Mouse (Mus musculus) hindbrain, embryonic 11.5 days (tissue): ENCODE data around the gene Fbxw4. TPM values are rescaled to one million over a fixed set of nuclear protein-coding genes. Genes with fewer than 3 reads are reported as not detected.
"Not testable (repeated sequence)": the region's sequence is repeated elsewhere in the genome, so short reads cannot be mapped to it uniquely, and the experiment has no call there.

Source experiments
- ATAC-seq: fragments of 200-750 bp; cut with Nextera tagmentation; 2 replicates; pipeline ENCODE4 v1.8.0; 2017; ENCODE audit warnings: mild to moderate bottlenecking, moderate TSS enrichment, moderate library complexity; ENCODE audit not compliant: low FRiP score
- DNase-seq: peaks from one replicate; pipeline ENCODE4 v3.0.0-alpha.2; 2015; ENCODE audit warnings: low spot score
- H3K27ac ChIP-seq: fragments of 300-500 bp; sonication (generic); 2 replicates; pipeline ENCODE4 v1.5.1; 2014; ENCODE audit warnings: mild to moderate bottlenecking, low read depth, low read length
- H3K27me3 ChIP-seq: fragments of 300-500 bp; sonication (generic); 2 replicates; pipeline ENCODE4 v1.6.1; 2014; ENCODE audit warnings: mild to moderate bottlenecking, low read length, moderate library complexity, mixed read lengths; ENCODE audit not compliant: control insufficient read depth, insufficient read depth
- H3K36me3 ChIP-seq: fragments of 300-500 bp; sonication (generic); 2 replicates; pipeline ENCODE4 v1.6.1; 2014; ENCODE audit warnings: mild to moderate bottlenecking, low read length, moderate library complexity, mixed read lengths; ENCODE audit not compliant: control insufficient read depth, insufficient read depth
- H3K4me1 ChIP-seq: fragments of 300-500 bp; sonication (generic); replicated peaks from 2 replicates; pipeline ENCODE4 v1.6.1; 2014; ENCODE audit warnings: low read length, mixed read lengths; ENCODE audit not compliant: control insufficient read depth, insufficient read depth
- H3K4me2 ChIP-seq: fragments of 300-500 bp; sonication (generic); replicated peaks from 2 replicates; pipeline ENCODE4 v1.6.1; 2014; ENCODE audit warnings: mild to moderate bottlenecking, low read depth, low read length
- H3K4me3 ChIP-seq: fragments of 300-500 bp; sonication (generic); 2 replicates; pipeline ENCODE4 v1.5.1; 2014; ENCODE audit warnings: low read depth, low read length
- H3K9ac ChIP-seq: fragments of 300-500 bp; sonication (generic); 2 replicates; pipeline ENCODE4 v1.6.1; 2014; ENCODE audit warnings: low read depth, low read length
- H3K9me3 ChIP-seq: fragments of 300-500 bp; sonication (generic); 2 replicates; pipeline ENCODE4 v1.6.1; 2016; ENCODE audit warnings: low read length; ENCODE audit not compliant: control insufficient read depth
- WGBS: fragments of 180-500 bp; shearing (Covaris S2); extraction: QIAGEN DNeasy Blood & Tissue Kit; methylation state at CpG from one replicate; pipeline ENCODE4 v1.1.7; 2014; 5-methylcytosine and 5-hydroxymethylcytosine counted together
- polyA plus RNA-seq: library from polyadenylated mRNA; unstranded; fragments of >200 nt; fragmentation: Nextera tagmentation; extraction: Ambion mirVana; gene quantifications from 2 replicates; pipeline ENCODE4 v1.2.1, GENCODE M21; 2014

Fbxw4 gene
- polyA plus RNA-seq, 1 experiment from 2014 or later, result 3.5 TPM

DNA sequence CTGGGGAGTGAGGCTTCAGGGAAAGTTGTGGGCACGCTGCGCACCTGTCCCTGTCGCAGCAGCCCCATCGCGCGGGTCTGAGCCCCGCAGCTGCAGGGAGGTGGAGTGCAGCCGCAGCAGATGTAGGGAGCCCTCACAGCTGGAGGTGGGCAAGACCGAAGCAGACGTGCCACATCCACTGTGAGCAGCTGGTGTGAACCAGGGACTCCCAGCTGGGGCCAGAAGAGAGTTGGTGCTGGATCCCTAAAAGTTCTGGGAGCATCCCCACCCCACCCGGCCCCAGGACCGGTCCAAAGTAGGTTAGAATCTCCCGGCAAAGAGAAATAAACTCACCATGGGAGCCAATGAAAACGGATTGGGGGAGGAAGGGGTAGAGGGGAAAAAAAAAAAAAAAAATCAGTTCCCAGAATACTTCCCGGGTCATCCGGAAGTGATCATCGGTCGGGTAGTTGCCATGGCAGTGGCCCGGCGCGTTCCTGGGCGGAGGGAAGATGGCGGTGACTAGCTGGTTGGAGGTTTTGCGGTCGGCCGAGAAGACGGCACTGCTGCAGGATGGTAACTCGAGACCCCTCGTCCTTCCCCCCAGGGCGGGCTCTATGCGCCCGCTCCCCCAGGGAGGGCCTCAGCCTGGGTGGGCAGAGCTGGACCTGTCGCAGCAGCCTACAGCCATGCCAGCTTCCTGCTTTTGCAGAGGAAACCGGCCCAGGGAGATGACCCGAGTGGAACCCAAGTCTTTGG lies 99.8 kb downstream of the Fbxw4 start, which contains the start of the genes Poll and Gm17018:
Poll (minus strand) TSS at position 379 of the 738 bp plus-strand sequence.
Gm17018 (plus strand) TSS at position 463 of the 738 bp plus-strand sequence.
- H3K9ac ChIP-seq, result peak within 1 kb of the TSS; percentile 80
- H3K27me3 ChIP-seq, result no peaks in the 10 kb centered on the region
- peak within 1 kb of the TSS; percentile 63 for H3K4me3 ChIP-seq
- H3K4me1 ChIP-seq, result no peaks in the 10 kb centered on the region
- peak; percentile 87 for DNase-seq
- H3K27ac ChIP-seq, result peak within 1 kb of the TSS; percentile 37
- peak; percentile 74 for ATAC-seq
- peak within 1 kb of the TSS; percentile 94 for H3K4me2 ChIP-seq
- no peaks in the 10 kb centered on the region for H3K9me3 ChIP-seq
- no peaks in the 10 kb centered on the region for H3K36me3 ChIP-seq
- under 1% methylated on average over 34 of the region's 35 CpGs for WGBS

DNA sequence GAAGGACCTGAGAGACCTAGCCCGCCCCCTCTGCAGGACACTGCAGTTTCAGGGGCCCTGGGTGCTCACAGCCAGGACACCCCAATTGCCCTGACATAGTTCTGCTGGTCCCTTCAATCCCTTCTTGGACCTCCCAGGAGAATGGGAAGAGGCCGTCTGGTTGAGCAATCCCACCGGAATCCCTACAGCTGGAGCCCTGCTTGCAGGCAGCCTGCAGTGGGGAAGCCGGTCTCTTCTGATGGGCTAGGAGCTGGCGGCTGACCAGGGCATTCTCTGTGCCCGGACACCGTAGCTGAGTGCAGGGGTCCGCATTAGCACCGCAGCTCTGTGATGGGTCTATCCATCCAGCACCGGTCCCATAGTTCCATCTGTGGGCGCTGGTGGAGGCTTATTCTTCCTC lies 106.0 kb downstream of the Fbxw4 start:
- DNase-seq (no peak), ATAC-seq (no peak)
- no peaks in the 10 kb centered on the region for H3K36me3 ChIP-seq
- no peaks in the 10 kb centered on the region; the same call in 1 of the 2 replicates for H3K27me3 ChIP-seq
- WGBS, result 89% methylated on average over 11 of the region's 11 CpGs
- no peak overlapping the region for H3K9ac ChIP-seq
- H3K4me1 ChIP-seq, result no peaks in the 10 kb centered on the region
- H3K4me3 ChIP-seq, result no peak overlapping the region
- no peak overlapping the region for H3K27ac ChIP-seq
- H3K9me3 ChIP-seq, result no peaks in the 10 kb centered on the region
- no peak overlapping the region for H3K4me2 ChIP-seq

DNA sequence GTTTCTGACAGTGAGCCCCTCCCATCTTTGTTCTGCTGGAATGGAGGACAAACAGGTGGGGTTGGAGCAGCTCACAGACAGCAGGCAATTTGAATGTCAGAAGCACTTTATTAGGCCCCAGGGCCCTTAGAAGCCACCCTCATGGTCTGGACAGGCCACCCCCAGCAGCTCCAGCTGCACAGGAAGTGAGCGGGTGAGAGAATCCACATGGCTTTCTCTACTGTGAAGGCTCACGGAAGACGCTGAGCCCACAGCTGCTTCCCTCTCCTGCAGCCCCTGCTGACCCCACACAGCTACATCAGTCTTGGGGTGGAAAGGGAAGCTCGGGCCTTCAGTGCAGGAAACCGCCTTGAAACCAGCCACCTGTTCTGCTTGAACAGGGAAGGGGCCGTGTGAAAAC lies 107.9 kb downstream of the Fbxw4 start:
- Histone ChIP-seq H3K9me3 (no peaks in the 10 kb centered on the region), H3K4me2 (no peak overlapping the region), H3K27ac (no peak overlapping the region), H3K4me1 (no peaks in the 10 kb centered on the region), H3K27me3 (no peaks in the 10 kb centered on the region; the same call in 1 of the 2 replicates), H3K9ac (no peak overlapping the region), H3K4me3 (no peak overlapping the region), H3K36me3 (no peaks in the 10 kb centered on the region)
- ATAC-seq (no peak), DNase-seq (no peak)
- WGBS, result 79% methylated on average over 6 of the region's 6 CpGs

DNA sequence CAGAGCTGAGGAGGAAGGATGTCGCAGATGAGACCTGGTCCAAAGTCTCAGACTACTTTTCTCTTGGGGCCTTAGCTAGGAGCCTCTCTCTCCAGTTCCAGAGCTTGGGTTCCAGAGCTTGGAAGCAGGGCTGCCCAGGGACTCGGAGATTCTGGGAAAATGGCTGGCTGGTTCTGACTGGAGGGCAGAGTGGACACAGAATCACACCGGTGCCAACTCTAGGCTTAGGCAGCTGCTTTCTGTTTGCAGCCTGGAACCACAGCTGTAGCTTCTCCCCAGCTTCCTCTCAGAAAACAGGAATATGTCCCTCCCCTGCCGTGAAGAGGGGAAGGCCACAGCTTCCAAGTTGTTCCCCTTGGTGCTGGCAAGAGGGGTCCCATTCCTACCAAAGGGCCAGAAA lies 110.2 kb downstream of the Fbxw4 start:
- Histone ChIP-seq H3K4me3 (no peak overlapping the region), H3K27ac (no peak overlapping the region), H3K27me3 (peaks cover 6% of the 10 kb centered on the region), H3K4me1 (no peaks in the 10 kb centered on the region), H3K36me3 (no peaks in the 10 kb centered on the region), H3K9me3 (no peaks in the 10 kb centered on the region), H3K9ac (no peak overlapping the region), H3K4me2 (no peak overlapping the region)
- ATAC-seq (no peak), DNase-seq (no peak)
- WGBS, result 85% methylated on average over 4 of the region's 4 CpGs

DNA sequence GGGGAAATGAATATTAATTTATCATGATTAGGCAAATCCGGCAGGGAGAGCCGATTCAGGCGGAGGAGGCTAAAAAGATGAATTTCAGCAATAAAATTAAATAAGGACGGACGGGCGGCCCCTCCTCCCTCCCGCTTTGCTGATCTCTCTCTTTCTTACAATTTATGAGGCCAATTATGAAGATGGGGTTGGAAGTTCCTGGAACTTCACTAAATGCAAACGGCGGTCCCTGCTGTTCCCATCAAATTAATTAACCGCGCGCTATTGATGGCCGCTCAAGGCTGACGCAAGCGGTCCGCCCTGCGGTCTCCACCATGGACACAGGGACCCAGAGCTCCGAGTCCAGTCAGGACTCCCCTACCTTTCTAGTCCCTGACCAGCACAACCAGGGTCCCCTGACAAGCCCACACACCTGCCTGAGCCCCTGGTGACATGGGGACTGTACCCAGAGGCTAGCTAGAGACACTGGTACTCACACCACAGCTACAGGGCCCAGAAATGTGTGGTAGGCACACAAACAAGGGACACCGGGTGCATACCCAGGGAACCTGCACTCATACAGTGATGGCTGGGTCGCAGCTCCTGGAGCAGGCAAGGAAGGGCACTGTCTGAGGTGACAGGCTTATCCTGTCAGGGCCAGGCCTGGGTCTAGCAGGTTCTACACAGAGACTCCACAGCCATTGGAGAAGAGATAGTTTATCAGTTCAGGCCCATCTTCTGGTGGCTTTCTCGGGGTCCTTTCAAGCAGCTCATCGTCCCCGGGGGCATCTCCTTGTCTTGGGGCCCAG lies 110.8 kb downstream of the Fbxw4 start:
- Histone ChIP-seq H3K36me3 (no peaks in the 10 kb centered on the region), H3K9me3 (no peaks in the 10 kb centered on the region), H3K9ac (no peak overlapping the region), H3K27ac (no peak overlapping the region), H3K4me2 (no peak overlapping the region), H3K4me3 (no peak overlapping the region), H3K4me1 (0 out of 2 replicates have a peak, but pooled peaks cover 5% of the 10 kb centered on the region), H3K27me3 (peaks cover 6% of the 10 kb centered on the region)
- whole genome bisulfite sequencing, result 78% methylated on average over 23 of the region's 23 CpGs
- no peak for ATAC-seq
- DNase-seq, result no peak

DNA sequence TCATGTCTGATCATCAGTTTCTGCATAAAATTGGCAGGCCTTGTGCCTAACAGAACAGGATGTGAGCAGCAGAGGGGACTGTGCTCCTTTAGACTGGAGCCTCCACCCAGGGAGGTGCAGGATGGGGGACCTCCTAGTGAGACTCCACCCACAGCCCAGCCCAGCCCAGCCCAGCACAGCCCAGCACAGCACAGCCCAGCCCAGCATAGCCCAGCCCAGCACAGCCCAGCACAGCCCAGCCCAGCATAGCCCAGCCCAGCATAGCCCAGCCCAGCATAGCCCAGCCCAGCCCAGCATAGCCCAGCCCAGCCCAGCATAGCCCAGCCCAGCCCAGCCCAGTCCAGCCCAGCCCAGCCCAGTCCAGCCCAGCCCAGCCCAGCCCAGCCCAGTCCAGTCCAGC lies 111.9 kb downstream of the Fbxw4 start:
- DNase-seq, H3K36me3 ChIP-seq, H3K9me3 ChIP-seq, H3K4me3 ChIP-seq, H3K27ac ChIP-seq, ATAC-seq, H3K9ac ChIP-seq, H3K4me1 ChIP-seq, H3K4me2 ChIP-seq: not testable (repeated sequence)
- peaks cover 17% of the 10 kb centered on the region for H3K27me3 ChIP-seq

DNA sequence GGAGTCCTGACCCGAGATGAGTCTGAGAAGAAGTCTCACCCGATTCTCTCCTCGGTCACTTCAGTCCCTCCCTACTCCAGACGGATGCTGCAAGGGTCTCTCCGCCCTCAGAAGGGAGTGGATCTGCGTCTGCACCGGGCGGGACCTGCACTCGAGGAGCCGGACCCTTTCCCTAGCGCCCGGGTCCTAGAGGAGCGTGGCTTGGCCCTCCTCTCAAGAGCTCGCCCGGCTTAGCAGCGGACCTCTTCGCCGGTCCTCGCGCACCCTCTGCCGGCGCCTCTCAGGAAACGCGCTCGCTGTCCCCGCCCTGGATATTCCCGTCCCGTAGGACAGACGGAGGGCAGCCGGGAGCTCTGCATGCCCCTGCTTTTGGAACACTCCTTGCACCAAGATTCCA lies 115.2 kb downstream of the Fbxw4 start:
- DNase-seq (peak; percentile 89), ATAC-seq (peak; percentile 59)
- H3K4me3 ChIP-seq, result peak overlapping the region; percentile 31
- peak overlapping the region; percentile 37; the same call in 1 of the 2 replicates for H3K9ac ChIP-seq
- no peaks in the 10 kb centered on the region for H3K9me3 ChIP-seq
- H3K36me3 ChIP-seq, result no peaks in the 10 kb centered on the region
- WGBS, result under 1% methylated on average over 30 of the region's 30 CpGs
- peak overlapping the region; percentile 60 for H3K4me2 ChIP-seq
- H3K4me1 ChIP-seq, result peaks cover 14% of the 10 kb centered on the region
- H3K27ac ChIP-seq, result 0 out of 2 replicates have a peak overlapping the region, but pooled peaks have one; percentile 4
- H3K27me3 ChIP-seq, result peaks cover 45% of the 10 kb centered on the region

DNA sequence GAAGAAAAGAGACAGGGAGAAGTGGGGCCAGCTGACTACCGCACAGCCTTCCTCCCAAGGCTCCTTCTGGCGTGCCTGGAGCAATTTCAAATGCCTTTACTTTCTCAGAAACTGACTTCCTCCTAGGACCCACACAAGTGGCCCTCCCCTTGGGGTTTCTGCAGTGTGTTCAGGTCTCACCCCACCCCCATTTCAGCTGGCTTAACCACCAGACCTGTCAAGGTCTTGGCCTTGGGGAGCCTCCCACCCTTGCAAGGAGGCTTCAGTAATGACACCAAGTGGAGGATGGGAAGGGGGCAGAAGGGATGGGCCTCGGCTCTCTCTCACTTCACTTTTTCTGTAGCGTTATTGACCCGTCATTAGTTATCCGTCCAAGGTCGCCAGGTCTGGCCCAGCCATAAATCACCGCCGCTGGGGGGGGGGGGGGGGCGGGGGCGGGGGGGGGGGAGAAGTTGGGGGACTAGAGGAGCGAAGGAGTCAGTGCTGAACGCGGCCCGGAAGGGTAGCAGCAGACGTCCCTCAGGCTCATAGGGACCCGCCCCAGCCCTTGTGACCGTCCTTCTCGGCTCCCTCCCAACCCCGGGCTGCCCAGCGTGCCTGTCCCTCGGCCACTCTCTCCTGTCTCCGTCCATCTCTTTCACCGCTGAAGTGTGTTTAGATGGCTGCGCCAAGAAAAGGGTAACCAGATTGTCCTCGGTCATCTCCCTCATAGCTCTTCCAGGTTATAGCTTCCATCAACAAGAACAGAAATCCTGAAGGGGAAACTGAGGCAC lies 115.8 kb downstream of the Fbxw4 start:
- 2% methylated on average over 18 of the region's 26 CpGs for WGBS
- no peaks in the 10 kb centered on the region for H3K9me3 ChIP-seq

More for the DNA sequence above, 115.8 kb downstream of the Fbxw4 start:
- Histone ChIP-seq H3K4me1 (peaks cover 14% of the 10 kb centered on the region), H3K27me3 (peaks cover 47% of the 10 kb centered on the region), H3K27ac (0 out of 2 replicates have a peak overlapping the region, but pooled peaks have one; percentile 4), H3K36me3 (no peaks in the 10 kb centered on the region), H3K4me3 (peak overlapping the region; percentile 31), H3K9ac (peak overlapping the region; percentile 37; the same call in 1 of the 2 replicates), H3K4me2 (peak overlapping the region; percentile 60)
- no peak for ATAC-seq
- peak; percentile 43 for DNase-seq
